Mouse (Mus musculus) liver, embryonic 13.5 days (tissue): Measurements from ENCODE around the gene Dynll1. TPM values are rescaled to one million over a fixed set of nuclear protein-coding genes. Genes with fewer than 3 reads are reported as not detected.
"Not testable (repeated sequence)": the region's sequence is repeated elsewhere in the genome, so short reads cannot be mapped to it uniquely, and the experiment has no call there.

Experiments
- ATAC-seq: fragments of 200-750 bp; cut with Nextera tagmentation; 2 replicates; pipeline ENCODE4 v1.8.0; 2017; ENCODE audit warnings: low read depth, mild to moderate bottlenecking, moderate number of reproducible peaks, moderate library complexity
- DNase-seq: peaks from one replicate; pipeline ENCODE4 v3.0.0; 2022
- H3K27ac ChIP-seq: fragments of 300-500 bp; sonication (generic); 2 replicates; pipeline ENCODE4 v1.5.1; 2015; ENCODE audit warnings: moderate library complexity, mild to moderate bottlenecking, inconsistent platforms
- H3K27me3 ChIP-seq: fragments of 300-500 bp; sonication (generic); 2 replicates; pipeline ENCODE4 v1.6.1; 2015; ENCODE audit warnings: mild to moderate bottlenecking, inconsistent platforms
- H3K36me3 ChIP-seq: fragments of 300-500 bp; sonication (generic); 2 replicates; pipeline ENCODE4 v1.6.1; 2015; ENCODE audit warnings: mild to moderate bottlenecking, inconsistent platforms
- H3K4me1 ChIP-seq: fragments of 300-500 bp; sonication (generic); replicated peaks from 2 replicates; pipeline ENCODE4 v1.6.1; 2015; ENCODE audit warnings: inconsistent platforms
- H3K4me2 ChIP-seq: fragments of 300-500 bp; sonication (generic); 2 replicates; pipeline ENCODE4 v1.6.1; 2015; ENCODE audit warnings: inconsistent platforms, mild to moderate bottlenecking, moderate library complexity
- H3K4me3 ChIP-seq: fragments of 300-500 bp; sonication (generic); replicated peaks from 2 replicates; pipeline ENCODE4 v1.5.1; 2015; ENCODE audit warnings: mild to moderate bottlenecking, inconsistent platforms
- H3K9ac ChIP-seq: fragments of 300-500 bp; sonication (generic); 2 replicates; pipeline ENCODE4 v1.6.1; 2015; ENCODE audit warnings: mild to moderate bottlenecking, inconsistent platforms
- H3K9me3 ChIP-seq: fragments of 300-500 bp; sonication (generic); replicated peaks from 2 replicates; pipeline ENCODE4 v1.6.1; 2016; ENCODE audit warnings: inconsistent platforms
- WGBS: fragments of 180-500 bp; shearing (Covaris S2); methylation state at CpG from one replicate; pipeline ENCODE4 v1.1.7; 2015; ENCODE audit not compliant: insufficient replicate concordance; 5-methylcytosine and 5-hydroxymethylcytosine counted together
- polyA plus RNA-seq: library from polyadenylated mRNA; unstranded; fragments of >200 nt; fragmentation: Nextera tagmentation; extraction: Ambion mirVana; gene quantifications from 2 replicates; pipeline ENCODE4 v1.2.1, GENCODE M21; 2015

The Dynll1 gene
- polyA plus RNA-seq, 1 experiment from 2014 or later: 744 TPM

DNA sequence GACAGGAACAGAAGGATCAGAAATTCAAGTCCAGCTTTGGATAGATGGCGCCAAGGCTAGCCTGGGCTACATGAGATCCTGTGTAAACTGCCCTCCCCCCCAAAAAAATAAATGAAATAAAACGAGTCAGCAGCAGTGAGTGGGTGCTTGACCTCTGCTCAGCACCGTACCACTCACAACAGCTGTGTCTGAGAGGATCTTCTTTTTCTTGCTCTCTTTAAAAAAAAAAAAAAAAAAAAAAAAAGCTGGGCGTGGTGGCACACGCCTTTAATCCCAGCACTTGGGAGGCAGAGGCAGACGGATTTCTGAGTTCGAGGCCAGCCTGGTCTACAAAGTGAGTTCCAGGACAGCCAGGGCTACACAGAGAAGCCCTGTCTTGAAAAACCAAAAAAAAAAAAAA, 1.4 kb upstream of the Dynll1 start:
- Histone ChIP-seq H3K9ac (peak overlapping the region; percentile 83), H3K4me2 (peak overlapping the region; percentile 98), H3K27ac (peak overlapping the region; percentile 89), H3K36me3 (peaks cover 23% of the 10 kb centered on the region), H3K4me3 (peak overlapping the region; percentile 89), H3K4me1 (peaks cover 38% of the 10 kb centered on the region)
- DNase-seq, H3K9me3 ChIP-seq, H3K27me3 ChIP-seq, ATAC-seq: not testable (repeated sequence)
- WGBS: 61% methylated on average over 6 of the region's 7 CpGs

DNA sequence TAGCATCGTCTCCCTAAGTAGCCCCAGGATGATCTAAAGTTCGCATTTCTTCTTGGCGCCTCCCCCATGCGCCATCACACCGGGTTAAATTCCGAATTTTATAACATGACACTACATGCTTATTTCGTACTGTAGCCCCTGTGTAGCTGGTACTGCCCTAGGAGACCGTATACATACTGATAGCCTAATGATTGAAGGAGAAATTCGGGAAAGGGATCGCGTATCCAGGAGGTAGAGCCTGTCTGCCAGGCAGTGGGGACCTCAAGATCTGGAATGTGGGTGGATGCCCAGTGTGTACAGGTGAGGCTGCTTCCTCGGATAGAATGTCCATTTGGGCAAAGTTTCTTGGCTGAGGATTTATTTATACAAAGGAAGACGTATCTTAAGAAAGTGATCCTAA, 816 bp upstream of the Dynll1 start:
- peaks cover 28% of the 10 kb centered on the region for H3K36me3 ChIP-seq
- peak overlapping the region; percentile 83 for H3K9ac ChIP-seq
- peak overlapping the region; percentile 89 for H3K4me3 ChIP-seq
- no peaks in the 10 kb centered on the region for H3K27me3 ChIP-seq
- 35% methylated on average over 13 of the region's 13 CpGs for WGBS
- ATAC-seq (no peak), DNase-seq (no peak)
- peak overlapping the region; percentile 98 for H3K4me2 ChIP-seq
- peak overlapping the region; percentile 89 for H3K27ac ChIP-seq
- H3K9me3 ChIP-seq: no peaks in the 10 kb centered on the region
- peaks cover 43% of the 10 kb centered on the region for H3K4me1 ChIP-seq

DNA sequence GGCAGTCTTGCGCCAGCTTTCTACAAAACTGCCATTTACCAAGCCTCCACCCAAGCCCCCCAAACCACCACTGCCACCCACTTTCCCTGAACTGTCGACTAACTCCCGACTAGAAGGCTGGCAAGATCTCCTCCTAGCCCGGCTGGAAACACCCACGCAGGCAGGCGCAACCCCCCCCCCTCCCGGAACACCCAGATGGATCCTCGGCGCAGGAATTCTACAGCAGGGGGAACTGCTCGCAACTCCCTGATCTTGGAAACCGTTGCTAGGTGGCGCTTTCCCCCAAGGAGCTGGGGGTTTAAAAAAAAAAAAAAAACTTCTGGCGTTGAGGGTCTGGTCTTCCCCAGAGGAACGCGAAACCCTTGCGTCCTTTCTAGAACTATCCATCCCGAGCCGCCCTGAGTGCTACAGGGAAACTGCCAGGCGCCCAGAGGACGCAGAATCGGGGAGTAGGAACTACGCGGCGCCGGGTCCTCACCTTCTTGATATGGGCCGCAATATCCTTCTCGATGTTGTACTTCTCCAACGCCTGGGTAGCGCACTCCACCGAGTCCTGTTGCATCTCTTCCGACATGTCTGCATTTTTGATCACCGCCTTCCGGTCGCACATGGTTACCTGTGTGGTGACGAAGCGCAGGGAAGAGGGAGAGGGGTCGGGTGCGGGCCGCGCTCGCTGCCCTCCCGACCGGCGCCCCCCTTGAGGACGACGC, 609 bp downstream of the Dynll1 start:
- DNase-seq (no peak), ATAC-seq (peak; percentile 6; the same call in 1 of the 2 replicates)
- Histone ChIP-seq H3K9me3 (no peaks in the 10 kb centered on the region), H3K27ac (peak overlapping the region; percentile 96), H3K27me3 (no peaks in the 10 kb centered on the region), H3K9ac (peak overlapping the region; percentile 98), H3K4me3 (peak overlapping the region; percentile 89), H3K4me1 (peaks cover 57% of the 10 kb centered on the region), H3K4me2 (peak overlapping the region; percentile 91), H3K36me3 (peaks cover 43% of the 10 kb centered on the region)
- WGBS: under 1% methylated on average over 46 of the region's 46 CpGs

GRCm38 (mm10) chr5:115296347-115296746, 4.5 kb downstream of the Dynll1 start:
- 45% methylated on average over 10 of the region's 10 CpGs for WGBS
- peak overlapping the region; percentile 87 for H3K27ac ChIP-seq
- H3K9me3 ChIP-seq: no peaks in the 10 kb centered on the region
- H3K4me3 ChIP-seq: peak overlapping the region; percentile 4; the same call in 1 of the 2 replicates
- H3K4me2 ChIP-seq: peak overlapping the region; percentile 50
- peaks cover 66% of the 10 kb centered on the region for H3K36me3 ChIP-seq
- ATAC-seq: no peak
- peak overlapping the region; percentile 55 for H3K9ac ChIP-seq
- no peaks in the 10 kb centered on the region for H3K27me3 ChIP-seq
- peaks cover 52% of the 10 kb centered on the region for H3K4me1 ChIP-seq
- no peak for DNase-seq

DNA sequence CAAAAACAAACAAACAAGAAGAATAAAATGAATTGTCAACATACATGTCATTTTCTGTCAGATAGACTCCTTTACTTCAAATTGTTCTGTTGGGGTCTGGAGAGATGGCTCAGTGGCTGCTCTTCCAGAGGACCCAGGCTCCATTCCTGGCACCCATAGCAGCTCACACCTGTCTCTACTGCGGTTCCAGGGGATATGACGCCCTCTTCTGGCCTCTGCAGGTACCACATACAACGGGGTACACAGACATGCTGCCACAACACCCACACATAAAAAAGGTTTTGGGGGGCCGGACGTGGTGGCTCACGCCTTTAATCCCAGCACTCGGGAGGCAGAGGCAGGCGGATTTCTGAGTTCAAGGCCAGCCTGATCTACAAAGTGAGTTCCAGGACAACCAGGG, 6.6 kb downstream of the Dynll1 start:
- no peak for ATAC-seq
- WGBS: 82% methylated on average over 8 of the region's 8 CpGs
- peaks cover 82% of the 10 kb centered on the region for H3K36me3 ChIP-seq

DNA sequence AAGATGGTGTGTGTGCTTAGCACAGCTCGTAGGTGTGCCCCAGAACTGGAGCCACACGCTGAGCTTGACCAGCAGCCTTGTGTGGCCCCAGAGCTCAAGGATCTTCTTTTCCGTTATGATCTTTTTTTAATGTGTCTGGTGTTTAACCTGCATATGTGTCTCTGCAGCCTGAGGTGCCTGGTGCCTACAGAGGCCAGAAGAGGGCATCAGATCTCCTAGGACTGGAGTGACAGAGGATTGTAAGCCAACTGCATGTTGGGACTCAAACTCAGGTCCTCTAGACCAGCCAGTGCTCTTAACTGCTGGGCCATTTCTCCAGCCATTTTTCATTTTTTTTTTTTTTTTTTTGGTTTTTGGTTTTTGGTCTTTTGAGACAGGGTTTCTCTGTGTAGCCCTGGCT, 16.1 kb downstream of the Dynll1 start:
- H3K4me2 ChIP-seq: no peak overlapping the region
- no peak overlapping the region for H3K9ac ChIP-seq
- no peaks in the 10 kb centered on the region for H3K9me3 ChIP-seq
- peaks cover 56% of the 10 kb centered on the region for H3K36me3 ChIP-seq
- ATAC-seq: no peak; the same call in 1 of the 2 replicates
- no peaks in the 10 kb centered on the region for H3K27me3 ChIP-seq
- DNase-seq: no peak
- H3K4me3 ChIP-seq: no peak overlapping the region
- WGBS: 90% methylated on average over 3 of the region's 3 CpGs
- H3K4me1 ChIP-seq: peaks cover 48% of the 10 kb centered on the region
- H3K27ac ChIP-seq: 0 out of 2 replicates have a peak overlapping the region, but pooled peaks have one; percentile 37

More for the DNA sequence above, 6.6 kb downstream of the Dynll1 start:
- H3K4me3 ChIP-seq: no peak overlapping the region
- peaks cover 41% of the 10 kb centered on the region for H3K4me1 ChIP-seq
- no peak for DNase-seq
- no peaks in the 10 kb centered on the region for H3K27me3 ChIP-seq
- H3K9ac ChIP-seq: no peak overlapping the region
- H3K9me3 ChIP-seq: no peaks in the 10 kb centered on the region
- no peak overlapping the region for H3K4me2 ChIP-seq
- H3K27ac ChIP-seq: no peak overlapping the region

GRCm38 (mm10) chr5:115280050-115280687, 20.6 kb downstream of the Dynll1 start:
- peak; percentile 18 for ATAC-seq

DNA sequence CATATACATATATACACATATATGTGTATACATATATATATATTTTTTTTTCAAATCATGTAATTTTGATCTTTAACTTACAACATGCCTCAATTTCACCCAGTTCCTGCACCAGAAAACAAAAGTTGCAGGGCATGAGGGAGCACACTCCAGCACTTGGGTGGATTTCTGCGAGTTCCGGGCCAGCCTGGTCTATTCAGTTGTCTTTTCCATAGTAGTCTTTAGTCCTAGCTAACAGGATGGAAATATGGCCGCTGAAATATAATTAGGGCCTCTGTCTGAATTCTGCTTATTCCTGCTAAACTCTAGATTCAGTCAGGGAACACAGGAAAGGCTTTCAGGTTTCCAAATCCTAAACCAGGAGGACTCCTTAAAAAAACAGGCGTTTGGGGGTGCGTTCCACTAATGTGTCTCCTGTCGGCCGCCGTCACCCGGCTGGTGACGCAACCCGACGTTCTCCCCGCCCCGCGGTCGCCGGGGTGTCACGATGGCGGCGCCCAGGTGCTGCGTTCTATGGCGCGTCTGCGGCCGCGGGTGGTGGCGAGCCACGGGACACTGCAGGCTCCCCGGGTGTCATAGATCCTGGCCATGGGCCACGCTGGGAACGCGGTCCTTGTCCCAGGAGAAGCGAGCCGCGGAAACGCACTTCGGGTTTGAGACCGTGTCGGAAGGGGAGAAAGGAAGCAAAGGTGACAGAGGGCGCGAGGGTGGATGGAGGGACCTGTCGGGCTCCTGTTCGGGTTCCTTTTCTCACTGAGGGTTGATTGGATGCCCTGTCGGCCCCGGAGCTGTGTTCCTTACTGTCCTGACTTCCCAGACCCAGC, 21.4 kb downstream of the Dynll1 start, which contains the start of gene Coq5:
Gene Coq5 (plus strand): TSS at position 441 of the 824 bp plus-strand sequence.
- peaks cover 60% of the 10 kb centered on the region for H3K4me1 ChIP-seq

More at GRCm38 (mm10) chr5:115280050-115280687, 20.6 kb downstream of the Dynll1 start:
- peak overlapping the region; percentile 91 for H3K9ac ChIP-seq
- no peaks in the 10 kb centered on the region for H3K27me3 ChIP-seq
- no peak for DNase-seq
- H3K36me3 ChIP-seq: peaks cover 22% of the 10 kb centered on the region
- H3K4me2 ChIP-seq: peak overlapping the region; percentile 90
- H3K4me3 ChIP-seq: peak overlapping the region; percentile 91
- no peaks in the 10 kb centered on the region for H3K9me3 ChIP-seq
- WGBS: 3% methylated on average over 17 of the region's 17 CpGs
- H3K27ac ChIP-seq: peak overlapping the region; percentile 73
- H3K4me1 ChIP-seq: peaks cover 56% of the 10 kb centered on the region

DNA sequence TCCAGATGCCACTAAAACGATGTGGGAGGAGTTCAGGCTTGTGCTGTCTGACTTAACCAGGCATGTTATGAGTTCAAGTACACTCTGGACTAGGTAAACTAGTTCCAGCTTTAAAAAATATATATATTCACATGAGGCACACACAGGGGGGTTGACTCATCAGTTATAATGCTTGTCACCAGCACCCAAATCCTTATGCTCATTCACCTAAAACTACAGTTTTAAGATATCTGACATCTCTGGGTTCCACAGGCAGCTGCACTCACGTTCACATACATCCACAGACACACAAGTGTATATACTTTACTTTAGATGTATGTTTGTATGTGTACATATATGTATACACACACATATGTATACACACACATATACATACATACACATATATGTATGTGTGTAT, 22.0 kb downstream of the Dynll1 start:
- Histone ChIP-seq H3K9ac (no peak overlapping the region), H3K27ac (no peak overlapping the region; the same call in 1 of the 2 replicates), H3K9me3 (no peaks in the 10 kb centered on the region), H3K27me3 (no peaks in the 10 kb centered on the region), H3K4me2 (no peak overlapping the region), H3K36me3 (peaks cover 8% of the 10 kb centered on the region), H3K4me3 (no peak overlapping the region), H3K4me1 (peaks cover 62% of the 10 kb centered on the region)
- ATAC-seq (no peak), DNase-seq (no peak)
- 50% methylated on average over 2 of the region's 2 CpGs for WGBS

More for the DNA sequence above, 21.4 kb downstream of the Dynll1 start, which contains the start of gene Coq5:
- H3K4me3 ChIP-seq: peak within 1 kb of the TSS; percentile 91
- peak within 1 kb of the TSS; percentile 91 for H3K9ac ChIP-seq
- ATAC-seq: peak; percentile 74
- 3% methylated on average over 45 of the region's 45 CpGs for WGBS
- peak; percentile 80 for DNase-seq
- H3K9me3 ChIP-seq: no peaks in the 10 kb centered on the region
- peak within 1 kb of the TSS; percentile 90 for H3K4me2 ChIP-seq
- H3K27me3 ChIP-seq: no peaks in the 10 kb centered on the region
- peaks cover 14% of the 10 kb centered on the region for H3K36me3 ChIP-seq
- H3K27ac ChIP-seq: peak within 1 kb of the TSS; percentile 73

DNA sequence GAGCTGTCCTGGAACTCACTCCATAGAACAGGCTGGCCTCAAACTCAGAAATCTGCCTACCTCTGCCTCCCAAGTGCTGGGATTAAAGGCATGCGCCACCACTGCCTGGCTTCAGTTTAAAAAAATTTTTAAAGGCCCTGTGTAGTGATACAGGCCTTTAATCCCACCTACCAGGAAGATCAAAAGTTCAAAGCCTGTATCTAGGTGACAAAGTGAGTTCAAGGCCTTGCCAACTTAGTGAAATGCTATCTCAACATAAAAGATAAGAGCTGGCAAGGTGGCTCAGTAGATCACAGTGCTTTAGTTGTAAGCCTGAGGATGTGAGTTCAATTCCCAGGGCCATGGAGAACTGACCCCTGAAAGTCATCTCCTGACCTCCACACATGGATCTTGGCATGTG, 22.7 kb downstream of the Dynll1 start:
- H3K36me3 ChIP-seq: peaks cover under 1% of the 10 kb centered on the region; the same call in 1 of the 2 replicates
- no peak overlapping the region for H3K4me2 ChIP-seq
- 73% methylated on average over 1 of the region's 1 CpGs for WGBS
- no peaks in the 10 kb centered on the region for H3K9me3 ChIP-seq
- DNase-seq (no peak), ATAC-seq (no peak)
- H3K4me1 ChIP-seq: peaks cover 62% of the 10 kb centered on the region
- no peaks in the 10 kb centered on the region for H3K27me3 ChIP-seq
- H3K9ac ChIP-seq: no peak overlapping the region
- no peak overlapping the region for H3K4me3 ChIP-seq
- H3K27ac ChIP-seq: peak overlapping the region; percentile 23

- WGBS: 53% methylated on average over 14 of the region's 14 CpGs
- Histone ChIP-seq H3K36me3 (peaks cover under 1% of the 10 kb centered on the region; the same call in 1 of the 2 replicates), H3K4me1 (peaks cover 57% of the 10 kb centered on the region), H3K9ac (no peak overlapping the region), H3K9me3 (no peaks in the 10 kb centered on the region), H3K4me3 (no peak overlapping the region), H3K4me2 (no peak overlapping the region), H3K27me3 (no peaks in the 10 kb centered on the region), H3K27ac (no peak overlapping the region)
- ATAC-seq (no peak), DNase-seq (peak; percentile 50)
Measured at GRCm38 (mm10) chr5:115275998-115276397, 24.8 kb downstream of the Dynll1 start.
